ENCODE assay signal across 8 mouse cellular contexts in genomic region chr7:30300914-30301313, GRCm38 (mm10). TPM values are rescaled to one million over a fixed set of nuclear protein-coding genes. Genes with fewer than 3 reads are reported as not detected.
DNase-seq lines count a peak whose midpoint lies in the region; ATAC-seq and TF ChIP-seq lines count a peak whose summit lies in the region.

No protein-coding gene starts in this region.

- WGBS in forebrain, embryonic 10.5 days, result 46% methylated on average over 3 of the region's 3 CpGs
- 47% methylated on average over 3 of the region's 3 CpGs for WGBS in forebrain, embryonic 12.5 days
- WGBS in midbrain, postnatal 0 days, result 55% methylated on average over 3 of the region's 3 CpGs
- 51% methylated on average over 3 of the region's 3 CpGs for WGBS in midbrain, embryonic 11.5 days
- WGBS in olfactory bulb, adult 2 months, result 48% methylated on average over 3 of the region's 3 CpGs

- TF ChIP-seq CTCF in midbrain, postnatal 0 days (IDR thresholded peaks at IDR 0.05), result peak; percentile 76
- peak; percentile 70 for TF ChIP-seq CTCF in cortical plate, adult 2 months (IDR thresholded peaks at IDR 0.05; ENCODE audit: extremely low read depth, insufficient read depth, low read length)
- TF ChIP-seq CTCF in olfactory bulb, adult 2 months (IDR thresholded peaks at IDR 0.05; ENCODE audit: insufficient read depth, low read depth, low read length), result 0 out of 2 replicates have a peak, but pooled peaks have one; percentile 3

- H3K27ac ChIP-seq in forebrain, embryonic 10.5 days, result no peak overlapping the region
- no peak overlapping the region for H3K27ac ChIP-seq in forebrain, embryonic 12.5 days
- H3K27ac ChIP-seq in midbrain, postnatal 0 days (ENCODE audit: low read depth, low read length), result no peak overlapping the region
- H3K27ac ChIP-seq in midbrain, embryonic 11.5 days (ENCODE audit: low read depth, low read length), result no peak overlapping the region
- no peak overlapping the region for H3K27ac ChIP-seq in cortical plate, adult 2 months (ENCODE audit: insufficient read depth, low read length)
- no peak overlapping the region for H3K27ac ChIP-seq in olfactory bulb, adult 2 months (ENCODE audit: insufficient read depth, low read depth, low read length)

- peak; percentile 18; the same call in 1 of the 2 replicates for TF ChIP-seq POLR2A in cortical plate, adult 2 months (IDR thresholded peaks at IDR 0.05; ENCODE audit: extremely low read depth, insufficient read depth, low read length)
- no peak for TF ChIP-seq POLR2A in olfactory bulb, adult 2 months (IDR thresholded peaks at IDR 0.05; ENCODE audit: insufficient read depth, low read depth, low read length)

- peaks cover 90% of the 10 kb centered on the region for H3K36me3 ChIP-seq in forebrain, embryonic 10.5 days (replicated peaks)
- H3K36me3 ChIP-seq in forebrain, embryonic 12.5 days (replicated peaks), result peaks cover 91% of the 10 kb centered on the region
- H3K36me3 ChIP-seq in midbrain, postnatal 0 days (ENCODE audit: insufficient read depth, low read length), result peaks cover 78% of the 10 kb centered on the region
- H3K36me3 ChIP-seq in midbrain, embryonic 11.5 days (ENCODE audit: control insufficient read depth, insufficient read depth, low read length), result peaks cover 43% of the 10 kb centered on the region

- no peak overlapping the region for H3K4me3 ChIP-seq in forebrain, embryonic 10.5 days
- H3K4me3 ChIP-seq in forebrain, embryonic 12.5 days (replicated peaks), result no peak overlapping the region
- no peak overlapping the region for H3K4me3 ChIP-seq in midbrain, postnatal 0 days (ENCODE audit: low read depth, low read length)
- H3K4me3 ChIP-seq in midbrain, embryonic 11.5 days (ENCODE audit: low read depth, low read length), result no peak overlapping the region
- H3K4me3 ChIP-seq in cortical plate, adult 2 months (ENCODE audit: insufficient read depth, low read length), result no peak overlapping the region
- H3K4me3 ChIP-seq in olfactory bulb, adult 2 months (ENCODE audit: insufficient read depth, low read depth, low read length), result no peak overlapping the region

- H3K9me3 ChIP-seq in forebrain, embryonic 10.5 days, result no peaks in the 10 kb centered on the region
- no peaks in the 10 kb centered on the region for H3K9me3 ChIP-seq in forebrain, embryonic 12.5 days
- H3K9me3 ChIP-seq in midbrain, postnatal 0 days (ENCODE audit: low read length), result no peaks in the 10 kb centered on the region
- H3K9me3 ChIP-seq in midbrain, embryonic 11.5 days (ENCODE audit: control insufficient read depth, low read length), result no peaks in the 10 kb centered on the region

- H3K9ac ChIP-seq in forebrain, embryonic 12.5 days, result no peak overlapping the region
- H3K9ac ChIP-seq in midbrain, postnatal 0 days (replicated peaks; ENCODE audit: low read length, poor library complexity, severe bottlenecking), result no peak overlapping the region
- H3K9ac ChIP-seq in midbrain, embryonic 11.5 days (ENCODE audit: low read length), result no peak overlapping the region

- no peak for ATAC-seq in forebrain, embryonic 12.5 days (ENCODE audit: low FRiP score)
- ATAC-seq in midbrain, postnatal 0 days (ENCODE audit: low FRiP score), result no peak
- no peak for ATAC-seq in midbrain, embryonic 11.5 days (ENCODE audit: low FRiP score)

- no peak overlapping the region for H3K4me2 ChIP-seq in forebrain, embryonic 12.5 days
- no peak overlapping the region for H3K4me2 ChIP-seq in midbrain, postnatal 0 days (ENCODE audit: low read depth, low read length, poor library complexity, severe bottlenecking)
- H3K4me2 ChIP-seq in midbrain, embryonic 11.5 days, result no peak overlapping the region

- intact Hi-C loops in heart, postnatal 25 days (cut with DNase I), result no loop called here

- H3K27me3 ChIP-seq in forebrain, embryonic 10.5 days (ENCODE audit: poor library complexity, severe bottlenecking), result no peaks in the 10 kb centered on the region
- no peaks in the 10 kb centered on the region for H3K27me3 ChIP-seq in forebrain, embryonic 12.5 days
- no peaks in the 10 kb centered on the region for H3K27me3 ChIP-seq in midbrain, postnatal 0 days (ENCODE audit: insufficient read depth, low read length)
- no peaks in the 10 kb centered on the region for H3K27me3 ChIP-seq in midbrain, embryonic 11.5 days (ENCODE audit: control insufficient read depth, insufficient read depth, low read length)

- no peaks in the 10 kb centered on the region for H3K4me1 ChIP-seq in forebrain, embryonic 10.5 days
- no peaks in the 10 kb centered on the region for H3K4me1 ChIP-seq in forebrain, embryonic 12.5 days
- H3K4me1 ChIP-seq in midbrain, postnatal 0 days (ENCODE audit: insufficient read depth, low read length), result no peaks in the 10 kb centered on the region
- no peaks in the 10 kb centered on the region for H3K4me1 ChIP-seq in midbrain, embryonic 11.5 days (ENCODE audit: control insufficient read depth, insufficient read depth, low read length)
- no peaks in the 10 kb centered on the region for H3K4me1 ChIP-seq in cortical plate, adult 2 months (ENCODE audit: control insufficient read depth, insufficient read depth, low read length)
- no peaks in the 10 kb centered on the region for H3K4me1 ChIP-seq in olfactory bulb, adult 2 months (ENCODE audit: control insufficient read depth, insufficient read depth, low read length)

- DNase-seq in forebrain, embryonic 10.5 days (ENCODE audit: extremely low spot score, low spot score), result peak; percentile 34
- peak; percentile 47 for DNase-seq in midbrain, postnatal 0 days (ENCODE audit: low spot score)
- no peak for DNase-seq in midbrain, embryonic 11.5 days (ENCODE audit: low spot score, missing footprints)
- DNase-seq in right cerebral cortex, postnatal 25 days, result no peak
- no peak for DNase-seq in heart, postnatal 25 days (ENCODE audit: low spot score)

RNA-seq across cellular contexts. Expression of gene Alkbh6, which starts 7.6 kb away (rescaled TPM):
- polyA plus RNA-seq in forebrain, embryonic 10.5 days (2016; fragmentation: Nextera tagmentation; extraction: Ambion mirVana), result 82.3 and 90.2 TPM in 2 replicates
- polyA plus RNA-seq in forebrain, embryonic 12.5 days (2016; fragmentation: Nextera tagmentation; extraction: Ambion mirVana), result 73.2 and 79.0 TPM in 2 replicates
- total RNA-seq in midbrain, postnatal 0 days (2014; rRNA removed), result 76.1 and 121 TPM in 2 replicates
- 129 and 140 TPM in 2 replicates for polyA plus RNA-seq in midbrain, postnatal 0 days (2015; fragmentation: Nextera tagmentation; extraction: Ambion mirVana)
- polyA plus RNA-seq in midbrain, embryonic 11.5 days (2014; fragmentation: Nextera tagmentation; extraction: Ambion mirVana), result 84.3 and 86.0 TPM in 2 replicates
- 135 and 141 TPM in 2 replicates for polyA plus RNA-seq in cortical plate, adult 2 months (2012; rRNA removed)
- not detected in 2 replicates for polyA plus RNA-seq in olfactory bulb, adult 2 months (2012; ENCODE audit: insufficient read depth, insufficient read length, low replicate concordance, missing spikeins)
- total RNA-seq in heart, postnatal 25 days (2021), result 10 to 100 TPM; 23.1 to 24.6 TPM

RNA-seq across cellular contexts. Expression of gene Clip3, which starts 9.4 kb away (rescaled TPM):
- polyA plus RNA-seq in forebrain, embryonic 10.5 days (2016; fragmentation: Nextera tagmentation; extraction: Ambion mirVana), result 52.8 and 53.1 TPM in 2 replicates
- 77.2 and 87.9 TPM in 2 replicates for polyA plus RNA-seq in forebrain, embryonic 12.5 days (2016; fragmentation: Nextera tagmentation; extraction: Ambion mirVana)
- total RNA-seq in midbrain, postnatal 0 days (2014; rRNA removed), result 140 and 197 TPM in 2 replicates
- 144 and 155 TPM in 2 replicates for polyA plus RNA-seq in midbrain, postnatal 0 days (2015; fragmentation: Nextera tagmentation; extraction: Ambion mirVana)
- polyA plus RNA-seq in midbrain, embryonic 11.5 days (2014; fragmentation: Nextera tagmentation; extraction: Ambion mirVana), result 66.6 and 92.0 TPM in 2 replicates
- polyA plus RNA-seq in cortical plate, adult 2 months (2012; rRNA removed), result 439 and 458 TPM in 2 replicates
- polyA plus RNA-seq in olfactory bulb, adult 2 months (2012; ENCODE audit: insufficient read depth, insufficient read length, low replicate concordance, missing spikeins), result 737 TPM in 1 of 2 replicates, not detected in the other
- total RNA-seq in heart, postnatal 25 days (2021), result 1 to 10 TPM; 7.0 to 7.7 TPM

RNA-seq across cellular contexts. Expression of gene Syne4, which starts 13.7 kb away (rescaled TPM):
- 29.8 and 32.8 TPM in 2 replicates for polyA plus RNA-seq in forebrain, embryonic 10.5 days (2016; fragmentation: Nextera tagmentation; extraction: Ambion mirVana)
- polyA plus RNA-seq in forebrain, embryonic 12.5 days (2016; fragmentation: Nextera tagmentation; extraction: Ambion mirVana), result 21.8 and 23.5 TPM in 2 replicates
- total RNA-seq in midbrain, postnatal 0 days (2014; rRNA removed), result 7.3 and 14.1 TPM in 2 replicates
- polyA plus RNA-seq in midbrain, postnatal 0 days (2015; fragmentation: Nextera tagmentation; extraction: Ambion mirVana), result 11.7 and 13.6 TPM in 2 replicates
- polyA plus RNA-seq in midbrain, embryonic 11.5 days (2014; fragmentation: Nextera tagmentation; extraction: Ambion mirVana), result 8.2 and 8.4 TPM in 2 replicates
- 23.6 and 24.7 TPM in 2 replicates for polyA plus RNA-seq in cortical plate, adult 2 months (2012; rRNA removed)
- polyA plus RNA-seq in olfactory bulb, adult 2 months (2012; ENCODE audit: insufficient read depth, insufficient read length, low replicate concordance, missing spikeins), result not detected in 2 replicates
- total RNA-seq in heart, postnatal 25 days (2021), result 1 to 10 TPM in 1 of 2 experiments, under 1 TPM in 1; 0.65 to 1.3 TPM

RNA-seq across cellular contexts. Expression of gene E130208F15Rik, which starts 20.6 kb away (rescaled TPM):
- 3.0 and 3.2 TPM in 2 replicates for polyA plus RNA-seq in forebrain, embryonic 10.5 days (2016; fragmentation: Nextera tagmentation; extraction: Ambion mirVana)
- polyA plus RNA-seq in forebrain, embryonic 12.5 days (2016; fragmentation: Nextera tagmentation; extraction: Ambion mirVana), result 2.0 TPM in 1 of 2 replicates, not detected in the other
- total RNA-seq in midbrain, postnatal 0 days (2014; rRNA removed), result 0.05 and 0.19 TPM in 2 replicates
- polyA plus RNA-seq in midbrain, postnatal 0 days (2015; fragmentation: Nextera tagmentation; extraction: Ambion mirVana), result not detected in 2 replicates
- polyA plus RNA-seq in midbrain, embryonic 11.5 days (2014; fragmentation: Nextera tagmentation; extraction: Ambion mirVana), result 0.52 TPM in 1 of 2 replicates, not detected in the other
- polyA plus RNA-seq in cortical plate, adult 2 months (2012; rRNA removed), result 0.35 and 0.44 TPM in 2 replicates
- polyA plus RNA-seq in olfactory bulb, adult 2 months (2012; ENCODE audit: insufficient read depth, insufficient read length, low replicate concordance, missing spikeins), result not detected in 2 replicates
- under 1 TPM; 0.45 to 0.99 TPM for total RNA-seq in heart, postnatal 25 days (2021)

RNA-seq across cellular contexts. Expression of gene Wdr62, which starts 20.7 kb away (rescaled TPM):
- 18.7 and 20.3 TPM in 2 replicates for polyA plus RNA-seq in forebrain, embryonic 10.5 days (2016; fragmentation: Nextera tagmentation; extraction: Ambion mirVana)
- polyA plus RNA-seq in forebrain, embryonic 12.5 days (2016; fragmentation: Nextera tagmentation; extraction: Ambion mirVana), result 17.2 and 18.6 TPM in 2 replicates
- total RNA-seq in midbrain, postnatal 0 days (2014; rRNA removed), result 1.7 and 24.3 TPM in 2 replicates
- 3.3 and 4.1 TPM in 2 replicates for polyA plus RNA-seq in midbrain, postnatal 0 days (2015; fragmentation: Nextera tagmentation; extraction: Ambion mirVana)
- polyA plus RNA-seq in midbrain, embryonic 11.5 days (2014; fragmentation: Nextera tagmentation; extraction: Ambion mirVana), result 11.3 and 11.5 TPM in 2 replicates
- 3.2 and 4.1 TPM in 2 replicates for polyA plus RNA-seq in cortical plate, adult 2 months (2012; rRNA removed)
- not detected in 2 replicates for polyA plus RNA-seq in olfactory bulb, adult 2 months (2012; ENCODE audit: insufficient read depth, insufficient read length, low replicate concordance, missing spikeins)
- 1 to 10 TPM; 1.1 to 1.8 TPM for total RNA-seq in heart, postnatal 25 days (2021)

Comparison
In these comparisons a context has a peak if more than half of its experiments do, and no peak if none do; other contexts are left out.
1. DNase-seq: peak in forebrain, embryonic 10.5 days (single experiment) and midbrain, postnatal 0 days (single experiment); none in midbrain, embryonic 11.5 days (single experiment), right cerebral cortex, postnatal 25 days (single experiment) and heart, postnatal 25 days (single experiment).
2. CTCF ChIP-seq: peak in every context shown above with its lines; median percentile 76 in midbrain, postnatal 0 days; 70 in cortical plate, adult 2 months; 3 in olfactory bulb, adult 2 months.
3. RNA of gene Alkbh6, which starts 7.6 kb away (polyA plus RNA-seq): 135 to 141 TPM in cortical plate, adult 2 months, 129 to 140 TPM in midbrain, postnatal 0 days, 84.3 to 86.0 TPM in midbrain, embryonic 11.5 days, 82.3 to 90.2 TPM in forebrain, embryonic 10.5 days and 73.2 to 79.0 TPM in forebrain, embryonic 12.5 days; not detected in olfactory bulb, adult 2 months; every median in the first group is over 10 times any median in the second.